In the genomic region with DNA sequence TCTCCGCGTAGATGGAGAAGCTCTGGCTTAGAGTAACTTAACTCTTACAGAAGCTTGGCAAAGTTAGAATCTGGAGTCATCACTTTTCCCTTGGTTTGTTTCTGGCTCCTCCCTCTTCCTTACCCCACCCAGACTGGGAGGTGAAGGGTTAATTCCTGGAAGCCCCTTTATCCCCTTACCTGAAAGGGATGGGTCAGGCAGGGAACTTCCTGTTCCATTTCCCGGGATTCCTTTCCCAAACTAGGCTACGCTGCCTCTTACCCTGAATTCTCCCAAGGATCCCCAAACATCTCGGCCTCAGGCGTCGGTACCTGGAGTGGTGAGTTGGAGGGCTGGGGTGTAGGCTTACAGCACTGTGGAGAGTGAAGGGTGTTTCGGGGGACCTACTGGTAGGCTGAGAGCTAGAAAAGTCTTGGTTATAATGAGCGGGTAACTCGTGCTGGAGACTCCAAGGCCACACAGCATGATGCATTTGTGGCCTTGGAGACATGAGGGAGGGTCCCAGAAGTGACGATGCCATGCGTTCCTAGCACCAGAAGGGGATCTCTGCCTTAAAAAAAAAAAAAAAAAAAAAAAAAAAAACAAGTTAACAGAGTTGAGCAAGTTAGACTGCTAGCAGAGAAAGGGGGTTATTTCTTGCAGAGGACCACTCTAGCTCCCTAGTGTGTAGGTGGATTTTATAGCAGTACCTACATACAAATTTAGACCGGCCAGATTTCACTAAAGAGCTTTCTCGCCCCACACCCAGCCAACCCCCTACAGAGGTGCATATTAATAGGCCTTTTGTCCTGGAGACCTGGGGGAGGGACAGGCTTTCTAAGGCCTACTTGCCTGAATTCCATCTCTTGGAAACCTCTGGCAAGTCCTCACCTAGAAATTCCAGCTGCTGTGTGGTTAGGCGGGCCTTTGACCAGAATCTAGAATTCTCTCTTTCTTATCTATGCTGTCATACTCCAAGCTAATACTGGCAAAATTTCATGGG, we compare ENCODE assay signal across 9 mouse cellular contexts. TPM values are rescaled to one million over a fixed set of nuclear protein-coding genes. Genes with fewer than 3 reads are reported as not detected.
DNase-seq lines count a peak whose midpoint lies in the region; ATAC-seq lines count a peak whose summit lies in the region.
"Had no signal": no experiment of that assay in that cellular context is flagged by ENCODE, and none has a peak within 500 bp of the region (broad histone marks: within the 10 kb centered on the region; RNA-seq: fewer than 3 reads in every experiment).

A gene (plus strand): TSS at position 216 of the 982 bp plus-strand sequence.

- no peak for ATAC-seq in kidney, embryonic 16.5 days (ENCODE audit: low FRiP score, low TSS enrichment)
- no peak for ATAC-seq in hindbrain, embryonic 14.5 days (ENCODE audit: low FRiP score)
- no peak for ATAC-seq in midbrain, embryonic 14.5 days (ENCODE audit: low FRiP score, low TSS enrichment)

- no peaks in the 10 kb centered on the region for H3K9me3 ChIP-seq in kidney, embryonic 16.5 days (ENCODE audit: low read length)
- no peaks in the 10 kb centered on the region for H3K9me3 ChIP-seq in hindbrain, embryonic 14.5 days (ENCODE audit: control insufficient read depth, low read length)
- no peaks in the 10 kb centered on the region for H3K9me3 ChIP-seq in midbrain, embryonic 14.5 days (ENCODE audit: control insufficient read depth, low read length)

- DNase-seq in kidney, postnatal 36 days = no peak
- DNase-seq in hindbrain, embryonic 14.5 days (ENCODE audit: low spot score) = no peak
- no peak for DNase-seq in midbrain, embryonic 14.5 days
- no peak for DNase-seq in urinary bladder, adult 18-20 months (ENCODE audit: low spot score in 2 of 2)
- no peak for DNase-seq in layer of hippocampus, postnatal 10 days (ENCODE audit: low spot score in 2 of 2)

- peak within 1 kb of the TSS; percentile 77 for H3K4me2 ChIP-seq in kidney, embryonic 16.5 days (replicated peaks; ENCODE audit: low read depth, low read length)
- peak within 1 kb of the TSS; percentile 67 for H3K4me2 ChIP-seq in hindbrain, embryonic 14.5 days (replicated peaks)
- H3K4me2 ChIP-seq in midbrain, embryonic 14.5 days (ENCODE audit: low read length) = peak within 1 kb of the TSS; percentile 63

- H3K4me3 ChIP-seq in kidney, embryonic 16.5 days (ENCODE audit: low read length) = no peak within 1 kb of the TSS
- H3K4me3 ChIP-seq in brown adipose tissue, adult 24 weeks (ENCODE audit: insufficient read depth, low read depth, low read length) = 0 out of 2 replicates have a peak within 1 kb of the TSS, but pooled peaks have one; percentile 67
- peak within 1 kb of the TSS; percentile 36; the same call in 1 of the 2 replicates for H3K4me3 ChIP-seq in hindbrain, embryonic 14.5 days (replicated peaks; ENCODE audit: low read length)
- H3K4me3 ChIP-seq in midbrain, embryonic 14.5 days (replicated peaks; ENCODE audit: low read depth, low read length) = no peak within 1 kb of the TSS

- H3K27me3 ChIP-seq in kidney, embryonic 16.5 days (ENCODE audit: insufficient read depth, low read length) = no peaks in the 10 kb centered on the region
- H3K27me3 ChIP-seq in hindbrain, embryonic 14.5 days (ENCODE audit: control insufficient read depth, insufficient read depth, low read length) = no peaks in the 10 kb centered on the region
- H3K27me3 ChIP-seq in midbrain, embryonic 14.5 days (ENCODE audit: control insufficient read depth, insufficient read depth, low read length) = no peaks in the 10 kb centered on the region

- WGBS in kidney, embryonic 16.5 days = 61% methylated on average over 15 of the region's 15 CpGs
- 30% methylated on average over 15 of the region's 15 CpGs for WGBS in hindbrain, embryonic 14.5 days
- 34% methylated on average over 15 of the region's 15 CpGs for WGBS in midbrain, embryonic 14.5 days

- H3K4me1 ChIP-seq in kidney, embryonic 16.5 days (ENCODE audit: insufficient read depth, low read length) = peaks cover 11% of the 10 kb centered on the region
- H3K4me1 ChIP-seq in brown adipose tissue, adult 24 weeks (ENCODE audit: control insufficient read depth, insufficient read depth, insufficient read length, low read length) = 0 out of 2 replicates have a peak, but pooled peaks cover 3% of the 10 kb centered on the region
- 0 out of 2 replicates have a peak, but pooled peaks cover 7% of the 10 kb centered on the region for H3K4me1 ChIP-seq in hindbrain, embryonic 14.5 days (replicated peaks; ENCODE audit: control insufficient read depth, insufficient read depth, low read length)
- no peaks in the 10 kb centered on the region for H3K4me1 ChIP-seq in midbrain, embryonic 14.5 days (ENCODE audit: control insufficient read depth, insufficient read depth, low read length)

- no peak within 1 kb of the TSS; the same call in 1 of the 2 replicates for H3K9ac ChIP-seq in kidney, embryonic 16.5 days (replicated peaks; ENCODE audit: low read length)
- H3K9ac ChIP-seq in hindbrain, embryonic 14.5 days = no peak within 1 kb of the TSS
- H3K9ac ChIP-seq in midbrain, embryonic 14.5 days (replicated peaks; ENCODE audit: low read length) = no peak within 1 kb of the TSS

- no peaks in the 10 kb centered on the region for H3K36me3 ChIP-seq in kidney, embryonic 16.5 days (ENCODE audit: insufficient read depth, low read length)
- H3K36me3 ChIP-seq in hindbrain, embryonic 14.5 days (replicated peaks; ENCODE audit: control insufficient read depth, insufficient read depth) = no peaks in the 10 kb centered on the region
- no peaks in the 10 kb centered on the region for H3K36me3 ChIP-seq in midbrain, embryonic 14.5 days (ENCODE audit: control insufficient read depth, insufficient read depth, low read length)

- H3K27ac ChIP-seq in kidney, embryonic 16.5 days (ENCODE audit: low read length) = peak within 1 kb of the TSS; percentile 91
- 0 out of 2 replicates have a peak within 1 kb of the TSS, but pooled peaks have one; percentile 5 for H3K27ac ChIP-seq in brown adipose tissue, adult 24 weeks (replicated peaks; ENCODE audit: low read depth, low read length)
- no peak within 1 kb of the TSS for H3K27ac ChIP-seq in hindbrain, embryonic 14.5 days
- H3K27ac ChIP-seq in midbrain, embryonic 14.5 days (replicated peaks; ENCODE audit: low read depth, low read length) = no peak within 1 kb of the TSS

RNA-seq across cellular contexts. Expression of the gene that starts here (rescaled TPM):
- 0.26 TPM in 1 of 2 replicates, not detected in the other for polyA plus RNA-seq in kidney, embryonic 16.5 days (2015; fragmentation: Nextera tagmentation; extraction: Ambion mirVana)
- polyA plus RNA-seq in brown adipose tissue, adult 24 weeks (2012; ENCODE audit: insufficient read depth, insufficient read length, missing spikeins) = not detected in 2 replicates
- polyA plus RNA-seq in hindbrain, embryonic 14.5 days (2014; fragmentation: Nextera tagmentation; extraction: Ambion mirVana) = 0.25 and 0.27 TPM in 2 replicates
- not detected in 2 replicates for polyA plus RNA-seq in midbrain, embryonic 14.5 days (2014; fragmentation: Nextera tagmentation; extraction: Ambion mirVana)
- total RNA-seq in layer of hippocampus, postnatal 10 days (2021) = not detected
- total RNA-seq: granulocyte monocyte progenitor cell, adult 5-6 weeks had no signal
- polyA plus RNA-seq: neural tube, embryonic 14.5 days had no signal

Comparison
In these comparisons a context has a peak if more than half of its experiments do, and no peak if none do; other contexts are left out.
1. H3K27ac ChIP-seq: peak in kidney, embryonic 16.5 days (single experiment) and brown adipose tissue, adult 24 weeks (single experiment); none in hindbrain, embryonic 14.5 days (single experiment) and midbrain, embryonic 14.5 days (single experiment).
2. H3K4me3 ChIP-seq: peak in brown adipose tissue, adult 24 weeks (single experiment) and hindbrain, embryonic 14.5 days (single experiment); none in kidney, embryonic 16.5 days (single experiment) and midbrain, embryonic 14.5 days (single experiment).
3. Peak in every context shown above with its lines, with median percentiles within 50 percentile points of each other: H3K4me2 ChIP-seq.